Mouse (Mus musculus) thymus, adult 18-20 months (tissue): Measurements from ENCODE around the gene Csf2rb2.
"Not testable (repeated sequence)": the region's sequence is repeated elsewhere in the genome, so short reads cannot be mapped to it uniquely, and the experiment has no call there.

Source experiments
- DNase-seq, 2 experiments: peaks; one replicate each; pipeline ENCODE4 v3.0.0; 2022; ENCODE audit warnings: mixed read lengths in 2 of 2

Gene Csf2rb2

DNA sequence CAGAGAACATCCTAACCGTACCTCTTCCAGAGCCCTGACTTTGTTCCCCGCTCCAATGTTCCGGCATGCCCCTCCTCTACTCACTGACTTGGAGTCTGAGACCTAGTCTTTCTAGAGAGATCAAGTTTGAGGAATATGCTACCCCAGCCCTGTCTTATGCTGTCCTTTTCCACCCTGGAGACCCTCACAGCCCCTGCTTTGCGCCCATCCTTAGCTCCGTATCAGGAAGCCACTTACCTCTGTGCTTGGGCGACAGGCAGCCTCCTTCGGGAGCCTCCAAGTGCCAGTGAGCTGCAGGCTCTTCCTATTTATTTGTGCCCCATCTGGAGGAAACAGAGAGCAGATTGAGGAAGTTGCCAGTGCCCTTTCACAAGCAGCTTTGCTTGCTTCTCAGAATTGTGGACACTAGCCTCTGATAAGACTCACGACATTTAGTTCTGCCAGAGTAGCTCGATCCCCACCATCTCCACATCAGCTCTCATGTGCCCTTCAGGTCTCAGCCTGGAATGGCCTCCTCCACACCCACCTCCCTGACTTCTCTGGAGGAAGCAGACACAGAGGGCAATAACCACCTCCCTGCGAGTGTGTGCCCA is at the start of gene Csf2rb2:
Gene Csf2rb2, minus strand, starts transcription at position 381 of the 593 bp plus-strand sequence.
- DNase-seq = no peak

DNA sequence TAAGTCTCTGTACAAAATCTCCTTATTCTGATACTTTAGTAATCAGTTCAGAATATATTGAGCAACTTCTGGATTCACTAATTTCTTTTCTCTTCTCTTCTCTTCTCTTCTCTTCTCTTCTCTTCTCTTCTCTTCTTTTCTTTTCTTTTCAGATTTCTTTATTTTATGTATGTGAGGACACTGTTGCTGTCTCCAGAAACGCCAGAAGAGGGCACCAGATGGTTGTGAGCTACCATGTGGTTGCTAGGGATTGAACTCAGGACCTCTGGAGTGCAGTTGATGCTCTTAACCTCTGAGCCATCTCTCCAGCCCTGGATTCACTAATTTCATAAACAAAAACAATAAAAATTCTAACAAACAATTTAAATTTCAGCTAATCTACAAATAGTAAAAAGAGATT is 49.4 kb upstream of the Csf2rb2 start:
- DNase-seq = no peak

GRCm38 (mm10) chr15:78351586-78352165 is 46.2 kb upstream of the Csf2rb2 start:
- DNase-seq = no peak

GRCm38 (mm10) chr15:78344567-78344966 is 39.0 kb upstream of the Csf2rb2 start:
- no peak for DNase-seq

GRCm38 (mm10) chr15:78343683-78344082 is 38.2 kb upstream of the Csf2rb2 start:
- no peak for DNase-seq

DNA sequence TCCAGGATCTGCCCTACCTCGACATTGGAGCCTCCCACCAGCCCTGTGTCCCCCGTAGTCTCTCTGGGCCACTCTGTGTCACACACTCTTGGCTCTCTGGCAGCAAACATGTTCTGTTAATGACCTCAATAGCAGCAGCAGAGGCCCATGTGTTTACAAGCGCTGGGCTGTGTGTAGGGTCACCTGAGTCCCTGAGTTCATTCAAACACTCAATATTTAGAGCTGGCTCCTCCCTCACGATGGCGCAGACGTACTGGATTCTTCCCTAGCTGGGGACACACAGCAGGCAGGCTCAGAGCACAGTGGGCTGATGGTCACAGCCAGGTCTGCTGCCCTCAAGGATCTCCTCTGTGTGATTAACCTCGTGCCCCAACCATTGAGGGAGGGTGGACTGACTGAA is 35.4 kb upstream of the Csf2rb2 start:
- DNase-seq = not testable (repeated sequence)

DNA sequence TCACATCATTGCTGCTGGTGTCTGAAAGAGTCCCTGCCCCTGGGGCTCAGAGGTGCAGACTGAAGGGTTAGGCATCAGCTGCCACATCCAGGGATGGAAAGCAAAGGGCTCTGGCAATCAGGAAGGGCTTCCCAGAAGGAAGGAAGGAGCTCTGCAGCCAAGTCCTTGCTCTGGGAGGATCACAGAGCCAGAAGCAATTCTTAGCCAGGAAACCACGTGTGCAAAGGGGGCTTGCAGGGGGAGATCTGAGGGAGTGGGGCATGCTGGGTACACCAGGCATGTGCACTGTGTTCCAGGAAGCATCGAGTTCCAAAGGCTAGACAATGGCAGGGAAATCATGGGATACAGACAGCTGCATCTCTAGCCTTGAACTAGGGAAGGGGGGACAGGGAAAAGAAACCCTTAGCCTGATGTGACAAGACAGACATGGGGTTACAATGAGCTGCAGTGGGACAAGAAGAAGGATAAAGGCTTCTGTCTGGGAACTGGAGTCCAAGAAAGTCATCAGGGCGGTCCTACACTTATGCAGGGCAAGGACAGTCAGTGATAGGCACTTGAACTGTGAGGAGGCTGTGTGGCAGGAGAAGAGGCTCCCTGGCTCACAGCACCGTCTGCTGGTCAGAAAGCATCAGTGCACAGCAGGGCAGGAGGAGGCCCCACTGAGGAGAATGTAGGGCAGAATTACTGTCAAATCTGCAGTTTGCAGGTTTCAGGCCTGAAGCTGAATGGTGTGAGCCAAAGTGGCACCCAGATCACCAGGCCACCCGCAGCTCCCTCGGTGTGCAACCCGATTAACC is 34.3 kb upstream of the Csf2rb2 start:
- DNase-seq = not testable (repeated sequence)

- no peak for DNase-seq
These were observed 28.9 kb upstream of the Csf2rb2 start for GRCm38 (mm10) chr15:78334380-78334779.

GRCm38 (mm10) chr15:78332981-78333380 is 27.5 kb upstream of the Csf2rb2 start:
- no peak for DNase-seq

- DNase-seq = no peak
These were observed 26.2 kb upstream of the Csf2rb2 start for GRCm38 (mm10) chr15:78331523-78332340.

DNA sequence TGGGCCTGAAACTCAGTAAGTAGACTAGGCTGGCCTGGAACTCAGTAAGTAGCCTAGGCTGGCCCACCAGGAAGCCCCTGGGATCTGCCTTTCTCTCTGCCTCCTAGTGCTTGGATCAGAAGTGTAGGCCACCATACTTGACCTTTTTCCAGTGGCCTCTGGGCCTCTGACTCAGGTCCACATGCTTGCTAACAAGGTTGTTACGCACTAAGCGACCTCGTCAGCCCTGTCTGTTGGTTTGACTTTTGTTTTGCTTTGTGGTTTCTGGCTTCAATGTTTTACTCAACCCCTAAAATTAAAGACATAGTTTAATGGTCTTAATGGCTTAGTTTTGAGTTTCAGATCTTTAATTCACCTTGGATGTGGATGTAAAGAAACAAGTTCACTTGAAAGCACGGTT is 25.2 kb upstream of the Csf2rb2 start:
- DNase-seq = no peak

- DNase-seq = not testable (repeated sequence)
These were observed 24.5 kb upstream of the Csf2rb2 start for GRCm38 (mm10) chr15:78329972-78330371.

DNA sequence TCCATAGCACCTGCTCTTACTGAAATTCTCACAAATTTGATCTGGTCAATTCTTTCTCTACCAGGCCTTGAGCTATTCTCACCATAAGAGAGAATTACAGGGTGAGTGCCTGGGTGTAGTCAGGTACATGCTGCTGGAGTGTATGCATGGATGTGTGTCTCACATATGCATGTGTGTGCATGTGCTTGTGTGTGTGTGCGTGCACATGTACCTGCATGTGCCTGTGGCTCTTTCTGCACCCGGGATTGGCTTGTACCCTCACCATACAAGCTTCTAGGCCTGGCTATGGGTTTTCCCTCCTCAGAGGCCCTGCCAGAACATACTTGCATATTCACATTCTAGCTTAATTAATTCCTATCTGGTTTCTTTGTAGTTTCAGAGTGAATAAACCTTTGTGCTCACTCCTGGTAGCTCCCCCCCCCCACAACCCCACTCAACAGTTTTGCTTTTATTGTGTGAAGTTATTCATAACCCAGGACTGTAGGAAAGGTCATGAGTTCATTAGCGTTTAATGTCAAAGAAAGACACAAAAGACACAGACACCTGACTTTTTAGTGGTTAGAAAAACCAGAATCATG is 23.1 kb upstream of the Csf2rb2 start:
- no peak for DNase-seq

DNA sequence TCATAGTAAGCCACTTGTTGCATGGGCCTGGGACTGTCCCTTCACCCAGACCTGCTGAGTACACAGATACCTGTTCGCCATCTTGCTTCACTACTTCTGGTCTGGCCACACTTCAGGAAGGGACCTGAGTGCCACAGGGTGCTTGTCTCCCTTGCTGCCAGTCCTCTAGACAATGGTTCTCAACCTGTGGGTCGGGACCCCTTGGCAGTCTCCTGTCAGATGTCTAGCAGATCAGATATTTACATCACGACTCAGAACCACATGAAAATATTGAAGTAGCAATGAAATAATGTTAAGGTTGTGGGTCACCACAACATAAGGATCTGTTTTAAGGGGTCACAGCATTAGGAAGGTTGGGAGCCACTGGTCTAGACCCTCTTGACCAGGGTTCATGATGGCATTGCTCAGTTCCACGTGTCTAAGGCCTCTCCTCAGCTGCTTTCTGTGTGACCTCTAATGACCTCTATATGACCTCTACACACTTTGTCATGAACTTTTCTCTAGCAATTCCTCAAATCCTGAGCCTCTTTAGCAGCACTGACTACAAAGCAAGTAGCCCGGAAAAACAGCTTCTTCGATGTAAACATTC is 22.3 kb upstream of the Csf2rb2 start:
- DNase-seq = not testable (repeated sequence)

DNA sequence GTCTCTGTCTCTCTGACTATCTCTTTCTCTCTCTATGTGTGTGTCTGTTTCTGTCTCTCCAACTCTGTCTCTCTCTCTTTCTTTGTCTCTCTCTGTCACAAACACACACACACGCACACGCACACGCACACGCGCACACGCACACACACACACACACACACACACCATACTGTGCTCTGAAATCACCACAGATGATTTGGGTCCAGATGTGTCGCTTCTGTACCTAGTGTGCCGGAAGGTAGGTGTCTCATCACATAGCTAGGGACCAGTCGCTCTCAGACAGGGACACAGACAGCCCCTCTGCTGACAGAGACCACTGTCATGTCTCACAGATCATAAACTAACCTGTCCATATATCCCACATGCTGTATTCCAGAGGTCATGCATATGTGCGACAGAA is 21.2 kb upstream of the Csf2rb2 start:
- DNase-seq = no peak

- no peak for DNase-seq
These were observed 20.3 kb upstream of the Csf2rb2 start, which contains the start of gene Csf2rb for GRCm38 (mm10) chr15:78325671-78326339. Gene Csf2rb (plus strand): TSS chr15:78325752.

DNA sequence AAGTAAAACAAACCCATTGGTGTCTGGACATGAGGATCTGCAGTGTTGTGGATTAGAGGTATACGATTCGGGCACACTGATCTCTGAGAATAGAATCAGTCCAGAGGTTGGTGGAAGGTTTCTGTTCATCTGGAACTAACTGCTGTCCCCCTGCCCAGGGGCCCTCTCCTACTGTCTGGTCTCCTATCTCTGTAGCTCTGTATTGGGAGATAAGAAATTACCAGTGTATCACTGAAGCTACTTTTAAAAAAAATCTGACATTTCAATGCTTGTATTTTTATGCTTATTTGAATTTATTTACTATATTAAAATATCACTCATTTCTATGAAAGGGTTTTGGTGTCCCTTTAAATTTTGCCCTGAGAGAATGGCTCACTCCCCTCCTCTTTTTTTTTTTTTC is 18.8 kb upstream of the Csf2rb2 start:
- no peak for DNase-seq

DNA sequence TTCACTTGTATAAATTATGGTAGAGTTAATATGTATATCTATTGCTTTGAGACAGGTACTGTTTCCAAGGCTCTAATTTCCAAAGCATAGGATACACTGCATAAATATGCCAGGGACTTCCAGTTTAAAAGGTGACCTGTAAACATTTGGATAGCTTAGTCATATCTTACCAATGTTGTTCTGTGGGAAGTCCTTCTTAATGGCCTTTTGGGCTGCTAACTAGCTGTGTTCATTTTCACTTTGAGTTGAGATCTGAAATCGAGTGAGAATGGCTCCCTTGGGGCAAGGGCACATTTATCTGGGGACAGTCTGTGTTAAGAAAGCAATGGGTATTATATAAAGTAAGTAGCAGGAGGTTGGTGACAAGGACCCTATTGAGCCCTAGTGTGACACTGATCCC is 17.8 kb upstream of the Csf2rb2 start:
- DNase-seq = no peak

DNA sequence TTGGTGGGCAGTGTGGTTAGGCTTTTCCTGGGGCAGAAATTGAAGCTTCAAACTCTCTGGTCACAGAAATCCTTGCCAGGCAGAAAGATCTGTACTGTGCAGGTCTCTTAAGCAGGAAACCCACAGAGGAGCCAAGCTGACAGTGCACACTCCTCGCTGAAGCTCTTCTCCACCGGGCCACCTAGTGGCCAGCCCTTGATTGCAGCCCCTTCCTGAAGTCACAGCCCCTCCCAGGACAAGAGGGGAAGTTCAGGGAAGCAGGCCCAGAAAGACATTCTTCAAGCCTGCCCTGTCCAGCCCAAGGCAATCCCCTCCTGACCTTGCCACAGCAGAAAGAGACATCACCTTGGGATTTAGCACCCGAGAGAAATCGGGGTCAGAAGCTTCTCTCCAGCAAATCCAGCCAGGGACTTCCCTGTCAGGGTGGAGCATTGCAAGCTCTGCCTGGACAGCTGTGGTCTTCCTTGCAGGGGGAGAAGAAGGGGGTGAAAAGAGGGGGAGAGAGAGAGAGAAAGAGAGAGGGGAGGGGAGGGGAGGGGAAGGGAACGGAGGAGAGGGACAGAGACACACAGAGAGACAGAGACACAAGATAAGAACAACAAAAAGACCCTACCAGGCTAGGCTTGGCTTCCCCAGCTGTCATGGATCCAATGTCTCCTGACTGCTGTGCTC is 15.4 kb upstream of the Csf2rb2 start:
- peak; percentile 26 to 30 for DNase-seq

GRCm38 (mm10) chr15:78318338-78319171 is 13.0 kb upstream of the Csf2rb2 start:
- DNase-seq = not testable (repeated sequence)
